Mouse (Mus musculus) layer of hippocampus, adult 9-10 months (tissue): ENCODE measurements at regions not wholly inside any gene's neighbourhood (a gene's known extent, or its start where the extent isn't known, plus 50 kb on each side); places are given as distances from the start of the nearest gene placed in this dataset.

ENCODE experiments used
- DNase-seq: peaks from one replicate; pipeline ENCODE4 v3.0.0; 2022; ENCODE audit warnings: low spot score

DNA sequence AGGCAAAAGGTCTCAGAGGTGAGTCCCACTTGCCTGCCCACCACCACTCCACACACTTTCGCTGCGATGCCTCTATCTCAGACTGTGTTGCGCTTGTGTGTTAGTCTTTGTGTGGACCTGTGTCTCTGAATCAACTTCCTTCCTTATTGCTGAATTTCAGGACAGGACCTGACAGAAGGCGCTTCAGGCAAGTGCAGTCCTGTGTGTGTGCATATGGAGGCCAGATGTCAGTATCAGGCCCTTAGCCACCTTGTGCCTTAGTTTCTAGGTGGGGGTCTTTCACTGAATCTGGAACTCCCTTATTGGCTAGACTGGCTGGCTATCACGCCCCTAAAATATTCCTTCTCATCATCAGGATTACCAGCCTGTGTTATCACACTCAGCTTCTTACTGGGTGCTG, 391.6 kb upstream of the Zmiz1 start:
- no peak for DNase-seq

DNA sequence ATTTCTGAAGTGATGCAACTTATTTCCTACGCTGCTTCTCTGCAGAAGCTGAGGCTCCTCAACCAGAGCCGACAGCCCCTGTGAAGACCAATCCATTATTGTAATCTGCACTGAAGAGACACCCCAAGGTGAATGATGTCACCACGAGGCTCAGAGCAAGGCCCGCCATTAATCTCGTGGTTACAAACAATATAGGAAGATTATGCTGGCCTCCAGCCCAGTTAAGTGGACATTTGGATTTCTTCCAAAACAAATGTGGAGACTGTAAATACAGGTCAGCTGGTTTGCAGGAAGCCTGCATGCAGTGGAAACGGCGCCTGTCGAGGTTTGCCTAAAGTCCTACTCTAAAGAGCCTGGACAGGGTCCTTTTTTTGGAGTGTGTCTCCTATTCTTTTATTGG, 390.6 kb upstream of the Zmiz1 start:
- DNase-seq = no peak

DNA sequence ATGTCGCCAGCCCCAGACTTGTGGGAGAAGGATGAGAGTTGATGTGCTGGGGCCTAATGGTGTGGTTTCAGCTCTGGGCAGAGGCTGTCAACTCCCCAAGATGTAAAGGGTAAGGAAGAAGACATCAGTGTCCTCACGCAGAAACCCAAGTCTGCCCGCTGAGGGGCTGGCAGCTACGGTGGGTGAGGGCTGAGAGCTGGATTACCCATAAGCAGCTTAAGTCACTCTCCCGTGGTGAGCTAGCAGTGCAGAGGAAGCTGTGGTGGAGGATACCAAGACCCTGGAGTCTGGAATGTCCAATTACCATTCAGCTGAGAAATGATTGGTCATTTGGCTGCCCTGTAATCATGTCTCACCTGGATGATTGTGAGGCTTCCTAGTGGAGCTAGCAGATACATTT, 385.8 kb upstream of the Zmiz1 start:
- no peak for DNase-seq

DNA sequence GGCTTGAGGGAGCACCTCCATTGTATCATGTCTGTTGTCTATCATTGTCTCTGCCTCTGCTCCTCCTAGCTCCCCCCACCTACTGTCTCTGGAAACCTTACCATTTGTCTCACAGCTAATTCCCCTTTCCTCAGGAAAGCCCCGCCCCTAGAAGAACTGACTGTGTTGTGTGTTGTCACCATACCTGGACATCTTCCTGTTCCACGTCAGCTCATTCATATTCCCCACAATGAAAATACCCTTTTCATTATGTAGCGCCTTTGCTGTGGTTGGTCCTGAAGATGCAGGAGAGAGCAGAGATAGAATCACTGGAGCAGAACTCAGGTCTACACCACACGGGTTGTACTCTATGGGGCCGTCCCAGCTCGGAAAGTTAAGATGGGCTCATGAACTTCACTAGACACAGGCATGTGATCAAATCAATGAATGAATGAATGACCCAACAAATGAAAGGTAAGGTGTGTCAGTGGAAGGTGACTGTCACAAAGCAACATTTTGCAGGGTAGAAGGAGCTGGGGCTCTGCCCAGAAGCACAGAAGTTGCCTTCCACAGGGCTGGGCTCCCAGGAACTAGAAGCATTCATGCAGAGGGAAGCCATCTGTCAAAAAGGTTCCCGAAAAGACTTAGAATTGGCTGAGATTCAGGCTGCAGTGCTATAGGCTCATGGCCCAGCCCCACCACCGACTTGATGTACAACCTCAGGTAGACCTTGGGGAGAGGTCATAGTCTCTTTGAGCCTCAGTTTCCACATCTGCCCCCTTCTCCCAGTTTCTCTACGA, 384.8 kb upstream of the Zmiz1 start:
- DNase-seq = peak; percentile 22

DNA sequence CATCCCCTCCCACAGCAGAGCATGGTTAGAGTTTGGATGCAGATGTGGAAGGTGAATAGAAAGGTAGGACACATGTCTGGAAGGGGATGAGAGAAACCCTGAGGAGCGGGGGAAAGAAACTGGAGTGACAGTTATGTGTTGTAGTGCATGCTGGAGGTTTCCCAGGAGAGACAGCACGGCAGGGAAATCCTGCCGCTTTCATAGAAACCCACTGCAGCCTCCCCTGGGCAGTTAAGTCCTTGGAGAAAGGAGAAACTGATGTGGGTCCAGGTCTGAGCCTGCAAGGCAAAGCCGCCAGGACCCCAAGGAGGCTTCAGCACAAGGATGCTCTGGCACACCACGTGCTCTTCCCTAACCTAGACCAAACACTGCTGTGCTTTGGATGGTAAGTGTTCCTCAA, 384.1 kb upstream of the Zmiz1 start:
- DNase-seq = no peak

DNA sequence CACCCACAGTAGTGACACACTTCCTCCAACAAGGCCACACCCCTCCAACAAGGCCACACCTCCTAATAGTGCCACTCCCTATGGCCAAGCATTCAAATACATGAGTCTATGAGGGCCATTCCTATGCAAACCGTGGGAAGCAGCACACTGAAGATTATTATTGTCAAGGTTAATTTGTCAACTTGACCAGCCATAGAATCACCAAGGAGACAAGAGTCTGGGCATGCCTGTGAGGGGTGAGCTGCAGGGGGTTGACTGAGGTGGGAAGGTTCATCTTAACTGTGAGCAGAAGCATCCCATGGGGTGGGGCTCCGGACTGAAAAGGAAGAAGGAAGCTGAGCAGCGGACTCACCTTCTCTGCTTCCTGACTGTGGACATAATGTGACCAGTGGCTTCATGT, 378.6 kb upstream of the Zmiz1 start:
- DNase-seq = no peak

DNA sequence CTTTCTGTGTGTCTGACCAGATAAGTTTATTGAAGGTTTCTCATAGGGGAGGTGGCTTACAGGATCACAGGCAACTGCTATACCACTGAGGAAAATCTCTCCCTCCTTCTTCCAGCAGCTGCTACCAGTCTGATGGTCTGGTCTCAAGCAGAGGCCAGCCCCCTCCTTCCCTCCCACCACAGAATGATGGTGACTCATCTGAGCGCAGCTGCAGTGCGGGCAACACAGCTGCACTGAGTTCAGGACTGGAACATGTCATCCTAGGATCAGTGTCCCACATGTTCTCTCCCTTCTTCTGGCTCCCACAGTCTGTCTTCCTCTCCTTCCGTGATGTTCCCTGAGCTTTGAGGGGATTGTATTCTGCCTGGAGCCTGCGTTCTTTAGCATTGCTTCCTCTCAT, 375.1 kb upstream of the Zmiz1 start:
- DNase-seq = no peak

DNA sequence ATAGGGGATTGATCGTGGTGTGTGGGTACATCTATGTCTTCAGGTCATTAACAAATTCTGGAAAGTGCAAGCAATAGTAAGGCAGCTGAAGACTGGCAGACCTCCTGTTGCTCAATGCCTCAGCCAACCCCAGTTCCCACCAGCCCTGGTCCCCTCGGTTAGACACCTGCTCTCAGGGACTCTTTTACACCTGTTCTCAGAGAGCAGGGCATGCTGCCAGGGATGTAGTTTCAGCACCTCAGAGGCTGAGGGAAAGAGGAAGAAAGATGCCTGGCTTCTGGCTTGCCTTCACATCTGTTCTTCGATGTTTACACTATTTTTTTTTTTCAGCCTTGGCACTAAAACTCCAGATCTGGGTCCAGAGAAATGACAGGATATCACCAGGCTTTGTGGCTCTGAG, 362.2 kb upstream of the Zmiz1 start:
- no peak for DNase-seq

DNA sequence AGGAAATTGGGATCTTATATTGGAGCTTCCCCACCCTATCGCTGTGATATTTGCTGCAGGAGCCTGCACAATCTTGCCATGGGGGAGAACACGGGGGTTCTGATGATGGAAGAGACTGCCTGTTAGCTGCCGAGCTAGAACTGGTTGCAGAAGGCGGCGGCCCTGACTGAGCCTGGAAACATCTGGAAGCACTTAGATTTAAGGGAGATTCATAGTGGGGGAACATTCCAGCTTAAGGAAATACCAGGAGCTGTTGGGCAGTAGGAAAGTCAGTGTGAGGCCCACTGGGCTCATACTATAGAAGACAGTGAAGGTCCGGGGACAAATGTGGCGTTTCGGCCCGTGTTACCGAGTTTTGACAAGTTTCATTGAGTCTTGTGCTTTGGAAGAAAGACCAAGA, 353.6 kb upstream of the Zmiz1 start:
- no peak for DNase-seq

DNA sequence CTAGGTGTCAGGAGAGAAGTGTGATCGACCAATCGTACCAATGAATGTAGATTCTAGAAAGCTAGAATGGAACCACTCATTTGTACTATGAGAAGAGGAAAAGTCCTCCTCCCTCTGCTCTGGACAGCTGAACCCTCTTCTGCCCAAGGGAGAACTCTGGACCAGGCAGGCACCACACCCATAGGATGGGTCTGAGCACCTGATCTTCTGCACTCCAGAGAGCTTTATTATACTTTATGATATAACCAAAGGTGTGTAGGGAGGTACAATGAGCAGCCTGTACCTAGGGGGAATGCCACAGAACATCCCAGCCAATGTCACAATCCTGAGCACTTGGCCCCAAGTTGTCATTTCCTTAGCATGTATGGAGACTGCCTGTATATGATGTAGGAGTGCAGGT, 352.5 kb upstream of the Zmiz1 start:
- no peak for DNase-seq

DNA sequence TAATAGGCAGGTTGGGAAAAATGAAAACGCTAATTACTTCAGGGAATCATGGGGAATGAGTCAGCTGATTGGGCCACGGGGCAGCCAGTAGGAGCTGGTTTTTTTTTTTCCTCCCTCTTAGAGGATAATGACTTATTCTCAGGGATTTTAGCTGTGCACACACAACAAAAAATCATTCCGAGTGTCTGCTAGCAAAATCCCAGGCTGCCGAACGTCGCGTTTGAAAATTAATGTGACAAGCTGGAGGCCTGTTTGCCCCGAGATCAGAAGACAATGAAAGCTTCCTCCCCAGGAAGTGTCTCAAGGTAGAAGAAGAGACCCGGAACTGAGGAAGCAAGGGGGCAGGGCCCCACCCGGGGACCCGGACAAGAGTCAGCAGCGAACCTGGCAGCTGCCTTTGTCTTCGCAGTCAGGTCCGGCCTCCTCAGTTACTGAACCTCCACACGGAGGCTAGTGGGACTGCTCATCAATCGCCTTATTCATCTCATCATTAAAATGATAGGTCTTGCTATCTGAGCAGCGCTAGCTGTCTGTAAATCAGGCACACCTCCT, 350.8 kb upstream of the Zmiz1 start:
- no peak for DNase-seq

DNA sequence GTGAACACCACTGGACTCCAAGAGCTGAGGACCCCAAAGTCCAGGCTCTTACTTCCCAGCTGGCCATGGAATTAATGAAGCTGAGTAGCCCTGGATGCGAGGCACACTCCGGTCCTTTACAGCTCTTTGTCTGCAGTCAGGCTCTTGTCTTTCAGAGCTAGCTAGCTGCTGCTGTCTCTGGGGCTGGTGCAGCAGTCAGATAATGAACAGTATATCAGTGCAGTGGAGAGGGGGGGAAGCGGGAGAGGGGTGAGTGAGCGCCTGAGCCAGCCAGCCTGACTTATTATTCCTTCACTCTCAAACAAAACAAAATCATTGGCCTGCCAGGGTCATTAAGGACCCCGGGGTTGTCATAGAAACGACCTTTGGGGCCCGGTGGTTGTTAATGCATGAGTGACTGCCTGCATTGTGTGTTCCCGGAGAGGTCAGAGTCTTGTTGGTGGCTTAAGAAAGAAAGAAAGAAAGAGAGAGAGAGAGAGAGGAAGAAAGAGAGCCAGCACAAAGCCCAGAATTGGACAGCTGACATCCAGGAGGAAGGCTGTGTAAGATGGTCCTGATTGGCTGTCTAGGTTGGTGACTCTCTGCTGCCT, 350.2 kb upstream of the Zmiz1 start:
- no peak for DNase-seq

DNA sequence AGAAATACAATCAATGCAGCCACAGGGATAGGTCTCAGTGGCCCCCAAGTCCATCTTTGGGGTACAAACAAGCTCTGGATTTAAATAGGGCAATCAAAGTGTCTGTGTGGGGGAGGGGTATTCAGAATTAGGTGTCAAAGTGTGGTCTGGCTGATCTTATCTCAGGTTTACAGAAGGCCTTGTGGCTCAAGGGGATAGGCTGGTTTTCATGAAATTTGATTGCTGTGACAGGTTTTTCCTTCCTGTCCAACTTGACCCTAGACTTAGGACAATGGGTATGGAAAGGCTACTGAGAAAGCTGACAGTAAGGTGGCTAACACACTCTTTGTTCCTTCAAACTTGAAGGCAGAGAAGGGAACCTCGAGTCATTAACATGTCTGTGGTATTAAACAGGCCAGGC, 349.3 kb upstream of the Zmiz1 start:
- DNase-seq = no peak

DNA sequence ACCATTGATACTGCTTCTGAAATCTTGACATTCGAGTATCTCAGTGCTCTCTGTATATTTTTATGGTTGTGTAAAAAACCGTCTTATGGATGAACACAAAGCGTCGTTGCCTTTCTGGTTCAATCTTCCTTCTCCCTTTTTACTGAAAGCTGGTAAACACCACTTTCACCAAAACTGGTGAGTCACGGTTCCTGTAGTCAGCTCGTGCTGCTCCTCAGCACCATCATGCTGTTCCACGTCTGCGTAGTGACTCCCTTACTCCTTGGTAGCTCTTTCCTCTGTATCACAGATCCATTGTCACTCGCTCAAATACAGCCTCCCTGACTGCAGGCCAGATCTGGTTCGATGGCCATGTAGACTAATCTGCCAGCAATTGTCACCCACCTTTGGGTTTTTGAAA, 346.2 kb upstream of the Zmiz1 start:
- DNase-seq = no peak

DNA sequence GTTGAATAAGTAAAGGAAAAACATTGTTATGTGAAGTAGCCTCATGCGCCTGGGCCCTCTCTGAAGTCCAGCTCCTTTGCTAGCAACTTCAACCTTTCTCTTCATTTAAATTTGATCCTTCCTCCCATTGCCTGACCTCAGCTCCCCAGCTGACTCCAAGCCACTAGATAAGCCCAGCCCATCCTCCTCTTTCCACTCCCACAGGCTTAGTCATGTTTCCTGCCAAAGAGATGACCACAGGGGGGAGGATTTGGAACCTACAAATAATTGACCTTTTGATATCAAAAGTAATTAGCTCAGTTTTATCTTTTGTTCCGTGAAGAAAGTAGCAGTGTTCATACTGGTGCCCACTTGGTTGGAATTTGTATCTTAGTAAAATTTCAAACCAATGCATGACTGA, 345.7 kb upstream of the Zmiz1 start:
- DNase-seq = no peak

DNA sequence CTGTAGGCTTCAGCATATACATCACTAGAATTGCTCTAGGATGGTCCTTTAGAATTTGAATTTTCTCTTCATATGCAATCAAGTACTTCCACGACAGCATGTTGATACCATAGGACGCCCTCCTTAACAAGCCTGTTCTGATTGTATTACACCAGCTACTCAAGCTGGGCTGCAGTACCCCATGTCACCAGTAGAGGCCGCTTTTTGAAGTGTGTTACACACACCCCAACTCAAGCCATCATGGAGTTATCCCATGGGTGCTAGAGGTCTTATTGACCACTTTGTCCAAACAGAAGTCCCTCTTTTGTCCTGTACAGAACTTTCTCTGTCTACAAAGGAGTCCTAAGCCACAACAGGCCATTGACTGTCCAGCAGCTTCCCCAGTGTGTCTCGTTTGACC, 342.6 kb upstream of the Zmiz1 start:
- peak; percentile 65 for DNase-seq

DNA sequence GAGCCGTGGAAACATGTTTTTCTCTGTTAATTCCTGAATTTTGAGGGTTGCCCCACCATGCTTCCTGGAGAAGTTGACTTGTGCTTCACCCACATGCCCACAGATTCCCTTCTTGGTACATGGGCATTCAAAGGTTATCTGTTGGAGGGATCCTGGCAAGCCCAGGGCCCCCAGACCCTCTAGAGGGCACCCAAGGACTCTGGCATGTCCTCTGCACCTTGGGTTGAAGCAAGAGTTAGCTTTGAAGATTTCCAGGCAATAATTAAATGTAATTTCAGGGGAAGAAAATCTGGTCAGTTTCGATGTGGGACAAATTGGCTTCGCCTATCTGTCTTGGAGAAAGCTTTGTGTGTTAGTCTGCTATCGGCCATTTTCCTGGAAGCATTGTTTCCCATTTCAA, 339.0 kb upstream of the Zmiz1 start:
- DNase-seq = no peak

DNA sequence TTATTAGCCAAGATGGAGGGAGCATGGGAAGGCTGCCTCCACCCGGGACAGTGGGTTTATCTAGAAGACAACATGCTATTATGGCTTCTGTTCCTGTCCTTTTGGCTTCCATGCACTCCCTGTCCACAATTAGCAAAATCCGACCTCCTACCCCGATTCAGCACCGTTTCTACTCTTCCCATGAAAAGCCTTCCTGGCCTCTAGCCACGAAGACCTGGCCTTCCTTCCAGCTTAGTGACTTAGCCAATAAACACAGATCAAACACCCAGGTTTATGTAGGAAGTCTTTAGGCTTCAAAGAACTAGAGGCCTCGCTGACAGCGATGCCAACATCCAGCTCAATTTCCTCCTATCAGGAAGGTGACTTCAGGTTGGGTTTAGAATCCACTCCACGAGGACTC, 338.5 kb upstream of the Zmiz1 start:
- no peak for DNase-seq

DNA sequence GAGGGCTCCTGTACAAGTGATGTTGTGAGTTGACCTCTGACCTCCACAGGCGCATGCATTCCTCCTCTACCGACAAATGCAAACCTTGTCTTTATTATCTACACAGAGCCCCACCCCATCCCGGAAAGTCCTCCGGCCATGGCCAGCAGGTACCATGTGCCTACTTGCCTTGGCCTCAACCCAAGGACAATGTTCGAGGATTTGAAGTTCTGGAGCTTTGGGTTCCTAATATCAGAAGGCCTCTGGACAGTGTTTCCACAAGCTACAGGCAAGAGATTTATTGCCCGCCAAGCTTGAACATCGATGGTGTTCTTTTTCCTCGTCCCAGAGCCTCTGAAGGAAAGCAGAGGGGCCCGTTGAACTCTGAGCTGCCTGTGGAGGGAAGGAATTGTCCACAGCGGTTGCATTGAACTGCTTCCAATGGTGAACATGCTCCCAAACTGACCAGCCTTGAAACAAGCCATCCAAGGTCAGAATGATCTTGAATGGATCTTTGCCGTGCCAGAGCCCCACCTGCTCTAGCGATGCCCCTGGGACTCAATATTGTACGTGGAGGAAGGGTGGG, 335.9 kb upstream of the Zmiz1 start:
- no peak for DNase-seq

DNA sequence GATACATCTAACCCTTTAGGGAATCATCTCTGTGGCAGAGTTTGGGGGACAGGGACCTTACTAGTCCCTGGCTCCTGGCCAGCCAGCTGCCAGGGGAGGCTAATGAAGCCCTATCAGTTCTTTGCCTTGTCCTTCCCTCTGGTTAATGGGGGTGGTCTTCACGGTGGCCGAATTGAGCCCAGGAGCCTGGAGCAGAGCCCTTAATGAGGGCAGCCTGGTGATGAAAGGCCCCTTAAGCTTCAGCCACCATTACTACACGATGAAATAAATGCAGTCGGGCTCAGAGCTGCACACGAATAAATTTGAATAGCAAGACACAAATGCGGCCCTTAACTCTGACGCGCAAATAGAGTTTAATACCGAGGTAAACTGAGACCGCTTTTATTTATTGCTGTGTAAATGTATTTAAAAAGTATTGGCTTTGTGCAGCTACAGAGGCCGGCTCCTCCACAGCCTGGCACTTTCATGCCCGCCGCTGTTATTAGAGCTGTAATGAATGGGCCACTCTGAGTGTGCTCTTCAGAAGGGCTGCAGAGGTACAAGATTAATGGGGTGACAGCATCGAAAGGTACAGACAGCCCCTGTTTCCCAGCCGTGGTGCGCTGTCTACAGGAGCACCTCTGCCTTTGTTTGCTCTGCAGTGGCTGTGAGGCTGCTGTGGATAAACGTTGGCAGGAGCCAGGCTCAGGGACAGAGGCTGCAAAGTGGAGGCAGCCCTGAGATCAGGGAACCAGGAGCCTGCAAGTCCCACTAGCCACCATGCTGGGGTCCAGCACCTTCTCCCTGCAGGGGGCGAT, 335.2 kb upstream of the Zmiz1 start:
- DNase-seq = no peak

DNA sequence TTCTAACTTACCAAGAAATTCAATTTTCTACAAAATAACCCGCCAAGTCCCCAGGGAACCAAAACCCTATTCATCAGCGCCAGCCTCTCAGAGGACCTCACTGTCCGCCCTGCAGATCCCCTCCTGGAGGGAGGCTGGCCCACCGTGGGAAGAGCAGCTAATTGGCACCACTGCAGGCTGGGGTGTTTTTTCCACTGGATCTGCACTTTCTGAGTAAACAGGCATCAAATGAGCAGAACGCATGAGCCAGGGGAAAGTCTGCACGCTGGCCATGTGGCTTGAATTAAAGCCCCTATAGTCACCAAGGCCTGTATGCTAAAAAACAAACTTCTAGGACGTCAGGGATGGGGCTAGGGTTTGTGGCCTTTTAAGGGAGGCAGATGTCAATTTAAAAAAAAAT, 332.4 kb upstream of the Zmiz1 start:
- DNase-seq = no peak

DNA sequence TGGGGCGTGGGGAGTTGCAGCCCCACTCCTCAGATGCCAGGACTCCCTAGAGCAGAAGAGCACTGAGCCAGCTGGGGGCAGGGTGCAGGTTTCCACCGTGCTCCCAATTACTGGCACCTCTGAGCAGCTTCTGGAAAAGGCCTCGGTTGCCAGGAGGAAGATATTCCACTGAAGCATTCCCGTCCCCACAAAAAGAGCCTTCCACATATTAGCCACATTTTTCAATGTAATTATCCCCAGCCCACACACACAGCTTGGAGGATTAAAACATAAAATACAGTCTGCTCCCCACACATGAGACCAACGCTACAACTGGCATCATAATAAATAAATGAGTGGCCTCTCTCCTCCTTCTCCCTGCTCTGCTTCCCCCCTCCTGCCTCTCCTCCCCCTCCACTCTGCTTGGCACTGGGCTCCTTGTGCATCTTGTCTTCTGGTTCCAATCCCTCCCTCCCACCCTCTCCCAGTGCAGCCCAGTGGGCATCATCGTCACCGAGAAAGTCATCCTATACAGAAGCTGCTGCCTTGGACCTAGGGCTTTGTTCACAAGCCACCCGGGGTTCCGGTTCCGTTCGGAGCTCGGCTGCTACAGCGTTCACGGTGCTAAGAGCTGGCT, 331.3 kb upstream of the Zmiz1 start:
- DNase-seq = peak; percentile 42
